Mouse (Mus musculus) limb, embryonic 14.5 days (tissue): ENCODE data around the gene Cnfn. TPM values are rescaled to one million over a fixed set of nuclear protein-coding genes. Genes with fewer than 3 reads are reported as not detected.
A peak's percentile ranks its signal among the peaks of the same experiment; 100 is the strongest.

Source experiments
- ATAC-seq: fragments of 200-750 bp; cut with Nextera tagmentation; 2 replicates; pipeline ENCODE4 v1.8.0; 2017; ENCODE audit warnings: low read depth, moderate number of reproducible peaks, moderate TSS enrichment; ENCODE audit not compliant: low FRiP score
- DNase-seq: peaks from one replicate; pipeline ENCODE4 v3.0.0-alpha.2; 2015; ENCODE audit warnings: low spot score
- H3K27ac ChIP-seq: fragments of 300-500 bp; sonication (generic); replicated peaks from 2 replicates; pipeline ENCODE4 v1.5.1; 2014; ENCODE audit warnings: low read depth, mild to moderate bottlenecking, low read length, moderate library complexity, mixed read lengths
- H3K27me3 ChIP-seq: fragments of 300-500 bp; sonication (generic); 2 replicates; pipeline ENCODE4 v1.6.1; 2014; ENCODE audit warnings: low read length, mixed read lengths; ENCODE audit not compliant: control insufficient read depth, insufficient read depth
- H3K36me3 ChIP-seq: fragments of 300-500 bp; sonication (generic); 2 replicates; pipeline ENCODE4 v1.6.1; 2014; ENCODE audit warnings: mild to moderate bottlenecking, low read length, moderate library complexity, mixed read lengths; ENCODE audit not compliant: control insufficient read depth, insufficient read depth
- H3K4me1 ChIP-seq: fragments of 300-500 bp; sonication (generic); 2 replicates; pipeline ENCODE4 v1.6.1; 2014; ENCODE audit warnings: antibody characterized with exemption, low read length, mixed read lengths; ENCODE audit not compliant: control insufficient read depth, insufficient read depth
- H3K4me2 ChIP-seq: fragments of 300-500 bp; sonication (generic); replicated peaks from 2 replicates; pipeline ENCODE4 v1.6.1; 2014; ENCODE audit warnings: low read depth, mild to moderate bottlenecking, low read length, moderate library complexity; ENCODE audit not compliant: severe bottlenecking
- H3K4me3 ChIP-seq: fragments of 300-500 bp; sonication (generic); replicated peaks from 2 replicates; pipeline ENCODE4 v1.5.1; 2014; ENCODE audit warnings: low read length
- H3K9ac ChIP-seq: fragments of 300-500 bp; sonication (generic); 2 replicates; pipeline ENCODE4 v1.6.1; 2014; ENCODE audit warnings: mild to moderate bottlenecking, low read depth, low read length, moderate library complexity; ENCODE audit not compliant: severe bottlenecking
- H3K9me3 ChIP-seq: fragments of 300-500 bp; sonication (generic); 2 replicates; pipeline ENCODE4 v1.6.1; 2016; ENCODE audit warnings: low read length; ENCODE audit not compliant: control insufficient read depth
- POLR2A ChIP-seq: fragments of 200-500 bp; IDR thresholded peaks from 2 replicates; pipeline ENCODE4 v1.8.0; 2012; ENCODE audit warnings: inconsistent platforms, mild to moderate bottlenecking, moderate library complexity, borderline replicate concordance; ENCODE audit not compliant: insufficient read depth, insufficient read length; ENCODE audit errors: extremely low read depth
- WGBS: fragments of 180-500 bp; shearing (Covaris S2); extraction: QIAGEN DNeasy Blood & Tissue Kit; methylation state at CpG from one replicate; pipeline ENCODE4 v1.1.7; 2014; 5-methylcytosine and 5-hydroxymethylcytosine counted together
- polyA plus RNA-seq, 2 experiments: library from polyadenylated mRNA; depleted of rRNA in 1 of 2; stranded (reverse) in 1 of 2; unstranded in 1 of 2; fragments of >200 nt; fragmentation: Nextera tagmentation in 1 of 2; extraction: Ambion mirVana in 1 of 2; gene quantifications; 2 replicates each; pipeline versions ENCODE4 v1.2.1 to v1.2.3; 2012 to 2014

Gene Cnfn
- polyA plus RNA-seq, 2 experiments = 4.5 to 31.8 TPM

DNA sequence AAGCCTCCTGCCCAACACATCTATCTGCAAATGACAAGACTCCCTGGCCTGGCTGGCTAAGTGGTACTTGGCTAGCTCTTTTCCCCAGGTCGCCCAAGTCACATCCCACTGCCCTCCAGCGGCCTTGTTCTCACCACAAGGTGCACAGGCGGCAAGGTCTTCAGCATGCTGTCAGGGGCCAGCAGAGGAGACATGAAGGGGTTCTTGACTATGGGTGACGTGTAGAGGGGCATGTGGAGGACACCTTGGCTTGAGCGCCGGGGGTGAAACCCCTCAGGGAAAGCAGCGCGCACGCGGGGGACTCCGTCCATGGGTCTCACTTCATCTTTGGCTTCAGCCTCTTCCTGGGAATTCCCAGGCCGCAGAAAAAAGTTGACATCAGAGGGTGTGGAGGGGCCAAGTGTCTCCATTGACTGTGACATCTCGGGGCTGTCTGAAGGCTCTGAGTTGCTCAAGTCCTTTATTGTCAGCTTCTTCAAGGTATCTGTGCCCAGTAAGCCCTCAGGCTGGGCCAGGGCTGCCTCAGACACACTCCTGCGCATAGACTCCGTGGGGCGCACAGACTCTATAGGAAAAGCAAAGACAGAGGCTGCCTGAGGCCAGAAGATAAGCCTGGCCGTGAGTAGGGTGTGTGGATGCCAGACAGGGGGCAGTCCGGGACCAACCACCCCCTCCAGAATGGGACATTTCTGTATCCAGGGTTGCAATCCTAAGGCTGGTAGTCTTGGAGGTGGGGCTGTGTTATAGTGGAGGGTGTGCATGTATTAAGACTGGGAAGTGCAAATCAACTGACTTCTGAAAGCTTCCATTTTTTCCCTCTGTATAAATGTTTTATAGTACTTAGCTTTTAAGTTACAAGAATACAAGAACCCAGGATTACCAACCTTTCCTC lies 11.1 kb upstream of the Cnfn start:
- peaks cover 35% of the 10 kb centered on the region for H3K36me3 ChIP-seq
- H3K4me1 ChIP-seq = peaks cover 19% of the 10 kb centered on the region
- no peak overlapping the region for H3K27ac ChIP-seq
- no peaks in the 10 kb centered on the region for H3K9me3 ChIP-seq
- peak overlapping the region; percentile 38; the same call in 1 of the 2 replicates for H3K4me3 ChIP-seq
- no peak for TF ChIP-seq POLR2A
- ATAC-seq (0 out of 2 replicates have a peak, but pooled peaks have one; percentile 1), DNase-seq (no peak)
- peak overlapping the region; percentile 44; the same call in 1 of the 2 replicates for H3K9ac ChIP-seq
- peak overlapping the region; percentile 74 for H3K4me2 ChIP-seq
- 63% methylated on average over 18 of the region's 18 CpGs for WGBS
- H3K27me3 ChIP-seq = no peaks in the 10 kb centered on the region

DNA sequence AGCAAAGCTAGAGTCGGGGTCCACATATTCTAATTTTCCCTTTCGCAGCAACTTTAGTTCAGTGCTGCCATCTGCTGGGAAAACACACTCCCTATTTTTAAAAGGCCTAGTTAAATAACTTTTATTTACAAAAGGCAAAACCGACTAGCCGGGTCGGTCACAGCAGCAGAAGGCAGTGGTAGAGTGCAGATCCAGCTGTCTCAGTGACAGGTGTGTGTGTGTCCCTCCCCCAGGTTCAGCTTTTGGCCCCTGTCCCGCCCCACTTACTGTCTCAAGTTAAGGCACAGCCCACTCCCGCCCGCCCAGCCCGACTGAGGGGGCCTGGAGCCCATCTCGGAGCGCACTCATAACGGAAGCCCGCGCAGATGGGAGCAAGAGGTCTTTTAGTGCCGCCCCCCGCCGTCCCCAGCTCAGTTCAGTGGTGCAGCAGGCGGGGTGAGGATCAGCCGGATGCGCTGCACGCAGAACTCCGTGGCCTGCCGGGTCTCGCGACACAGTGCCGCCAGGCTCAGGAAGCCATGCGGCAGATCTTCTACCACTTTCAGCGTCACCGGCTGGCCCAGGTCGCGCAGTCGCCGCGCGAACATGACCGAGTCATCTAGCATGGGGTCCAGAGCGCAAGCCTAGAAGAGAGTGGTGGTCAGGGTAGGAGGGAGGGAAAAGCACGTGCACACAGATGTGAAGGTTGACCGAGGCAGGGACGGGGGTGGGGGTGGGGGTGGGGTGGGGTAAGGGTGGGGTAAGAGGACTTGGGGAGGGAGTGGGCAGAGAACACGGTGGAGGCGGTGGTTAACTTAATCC lies 10.2 kb upstream of the Cnfn start:
- peak; percentile 75 for ATAC-seq
- H3K4me1 ChIP-seq = peaks cover 19% of the 10 kb centered on the region
- H3K9ac ChIP-seq = peak overlapping the region; percentile 44
- no peaks in the 10 kb centered on the region for H3K27me3 ChIP-seq
- peak overlapping the region; percentile 38 for H3K4me3 ChIP-seq
- H3K36me3 ChIP-seq = peaks cover 27% of the 10 kb centered on the region
- H3K9me3 ChIP-seq = no peaks in the 10 kb centered on the region
- TF ChIP-seq POLR2A = no peak
- 1% methylated on average over 42 of the region's 42 CpGs for WGBS
- H3K4me2 ChIP-seq = peak overlapping the region; percentile 74
- peak overlapping the region; percentile 48; the same call in 1 of the 2 replicates for H3K27ac ChIP-seq
- peak; percentile 71 for DNase-seq

DNA sequence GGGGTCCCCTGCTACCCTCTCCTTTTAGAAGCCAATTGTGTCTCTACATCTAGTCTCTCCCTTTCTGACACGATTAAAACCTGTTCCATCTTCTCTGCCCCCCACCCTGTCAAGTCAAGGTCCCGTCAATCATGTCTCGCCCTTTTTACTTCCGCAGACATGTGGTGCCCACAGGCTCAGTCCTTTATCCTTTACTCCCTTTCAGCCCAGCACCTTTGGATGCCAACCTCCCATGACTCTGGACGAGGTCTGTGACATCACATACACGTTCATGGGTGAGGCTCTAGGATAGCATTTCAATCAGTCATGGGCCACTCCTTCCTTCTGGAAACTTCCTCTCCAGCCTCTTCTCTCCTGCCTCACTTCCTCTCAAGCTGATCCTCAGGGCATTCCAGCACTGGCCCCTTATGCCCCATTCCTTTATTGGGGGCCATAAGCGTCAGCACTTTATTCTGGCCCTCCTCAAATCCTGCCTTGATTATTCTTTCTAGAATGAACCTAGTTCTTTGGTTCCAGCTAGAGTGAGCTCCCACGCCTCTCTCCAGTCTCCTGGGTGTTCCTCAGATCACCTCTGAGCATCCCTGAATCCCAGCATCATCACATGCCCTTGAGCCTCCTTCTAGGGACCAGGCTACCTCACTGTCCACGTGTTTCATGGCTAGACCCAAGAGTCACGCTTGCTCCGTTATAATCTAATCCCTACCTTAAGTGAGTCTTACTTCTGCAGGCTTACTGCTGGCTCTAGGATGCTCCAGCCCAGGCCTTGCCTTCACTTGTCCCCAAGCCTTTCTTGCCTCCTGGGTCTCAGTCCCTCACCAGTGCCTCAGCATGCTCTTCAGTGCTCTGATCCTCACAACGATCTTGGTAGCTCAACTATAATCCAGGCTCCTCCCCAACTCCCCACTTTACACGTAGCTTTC lies 8.9 kb upstream of the Cnfn start:
- 81% methylated on average over 13 of the region's 13 CpGs for WGBS
- Histone ChIP-seq H3K36me3 (peaks cover 14% of the 10 kb centered on the region), H3K9ac (no peak overlapping the region), H3K27me3 (no peaks in the 10 kb centered on the region), H3K4me3 (no peak overlapping the region), H3K9me3 (no peaks in the 10 kb centered on the region), H3K4me1 (peaks cover 19% of the 10 kb centered on the region), H3K4me2 (no peak overlapping the region), H3K27ac (no peak overlapping the region)
- no peak for ATAC-seq
- no peak for DNase-seq
- no peak for TF ChIP-seq POLR2A

DNA sequence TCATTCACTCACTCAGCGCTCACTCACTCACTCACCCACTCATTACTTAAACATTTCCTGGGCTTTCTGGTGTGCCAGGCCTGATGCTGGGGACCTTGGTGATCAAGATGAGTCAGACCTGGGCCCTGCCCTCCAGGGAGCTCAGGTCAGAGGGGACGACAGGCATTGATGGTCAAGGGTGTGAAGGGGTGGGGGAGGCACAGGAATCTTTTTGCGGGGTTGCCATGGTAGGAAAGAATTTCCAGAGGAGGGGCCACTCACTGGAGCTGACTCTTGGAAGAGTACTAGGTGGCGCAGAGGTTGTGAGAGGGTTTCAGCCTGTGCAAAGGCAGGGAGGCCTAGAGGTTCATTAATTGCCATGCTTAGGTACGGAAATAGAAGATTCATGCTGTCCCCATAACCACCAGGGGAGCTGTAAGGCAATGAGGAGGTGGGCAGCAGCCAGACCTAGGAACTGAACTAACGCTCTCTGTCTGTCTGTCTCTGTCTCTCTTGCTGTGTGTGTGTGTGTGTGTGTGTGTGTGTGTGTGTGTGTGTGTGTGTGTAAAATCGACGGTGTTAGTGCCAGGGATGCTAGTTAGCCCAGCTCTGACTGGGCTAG lies 7.7 kb upstream of the Cnfn start:
- H3K9ac ChIP-seq = no peak overlapping the region
- no peaks in the 10 kb centered on the region for H3K9me3 ChIP-seq
- H3K27ac ChIP-seq = no peak overlapping the region
- peaks cover 4% of the 10 kb centered on the region; the same call in 1 of the 2 replicates for H3K36me3 ChIP-seq
- TF ChIP-seq POLR2A = no peak
- H3K4me1 ChIP-seq = peaks cover 19% of the 10 kb centered on the region
- peak overlapping the region; percentile 27 for H3K4me3 ChIP-seq
- peak overlapping the region; percentile 44 for H3K4me2 ChIP-seq
- DNase-seq (no peak), ATAC-seq (no peak)
- 49% methylated on average over 8 of the region's 8 CpGs for WGBS
- H3K27me3 ChIP-seq = no peaks in the 10 kb centered on the region
